ENCODE assay signal across 13 mouse cellular contexts in genomic region chr16:25860731-25861505, GRCm38 (mm10).
DNase-seq lines count a peak whose midpoint lies in the region.
"Had no signal": no experiment of that assay in that cellular context is flagged by ENCODE, and none has a peak within 500 bp of the region (broad histone marks: within the 10 kb centered on the region; RNA-seq: fewer than 3 reads in every experiment).

No protein-coding gene starts in this region.

- intact Hi-C loops in heart, postnatal 25 days (cut with DNase I), result no loop called here

- DNase-seq in heart, adult 18-20 months, result peak; percentile 18 to 49
- no peak for DNase-seq in heart, postnatal 25 days (ENCODE audit: low spot score)
- DNase-seq in 3T3-L1 (ENCODE audit: low read depth, low spot score) (peak; percentile 96), adipocyte (ENCODE audit: low spot score) (peak; percentile 89)
- peak; percentile 8 for DNase-seq in lung, postnatal 10 days
- DNase-seq in left cerebral cortex, adult 9 months (ENCODE audit: low spot score in 2 of 2), result no peak
- no peak for DNase-seq in frontal cortex, adult 2 months (ENCODE audit: extremely low spot score in 1 of 2, low spot score in 1 of 2)
- DNase-seq in thymus, adult 18-20 months, result no peak
- DNase-seq: adrenal gland, postnatal 10 days; cerebellum, adult 2 months; gastrocnemius, postnatal 36 days; left cerebral cortex, postnatal 4 days; right cerebral cortex, adult 18-20 months had no signal

Comparison
In these comparisons a context has a peak if more than half of its experiments do, and no peak if none do; other contexts are left out.
1. DNase-seq: peak in heart, adult 18-20 months (2 of 2), 3T3-L1 (single experiment), adipocyte (single experiment) and lung, postnatal 10 days (single experiment); none in heart, postnatal 25 days (single experiment), left cerebral cortex, adult 9 months (0 of 2), frontal cortex, adult 2 months (0 of 2) and thymus, adult 18-20 months (0 of 2).